Mouse (Mus musculus) heart, postnatal 0 days (tissue): ENCODE measurements around the gene Zfp827. TPM values are rescaled to one million over a fixed set of nuclear protein-coding genes. Genes with fewer than 3 reads are reported as not detected.
"Not testable (repeated sequence)": the region's sequence is repeated elsewhere in the genome, so short reads cannot be mapped to it uniquely, and the experiment has no call there.

Source experiments
- ATAC-seq: fragments of 200-750 bp; cut with Nextera tagmentation; 2 replicates; pipeline ENCODE4 v1.8.0; 2017; ENCODE audit warnings: low read depth, moderate number of reproducible peaks, moderate library complexity; ENCODE audit not compliant: insufficient read depth
- DNase-seq: peaks from one replicate; pipeline ENCODE4 v3.0.0-alpha.2; 2016; ENCODE audit warnings: low spot score
- H3K27ac ChIP-seq: fragments of 300-500 bp; sonication (generic); 2 replicates; pipeline ENCODE4 v1.5.1; 2014; ENCODE audit warnings: low read depth, mild to moderate bottlenecking
- H3K27me3 ChIP-seq: fragments of 300-500 bp; sonication (generic); 2 replicates; pipeline ENCODE4 v1.6.1; 2014; ENCODE audit warnings: low read length, mixed read lengths; ENCODE audit not compliant: control insufficient read depth, insufficient read depth
- H3K36me3 ChIP-seq: fragments of 300-500 bp; sonication (generic); replicated peaks from 2 replicates; pipeline ENCODE4 v1.6.1; 2014; ENCODE audit warnings: low read length, mixed read lengths; ENCODE audit not compliant: control insufficient read depth, insufficient read depth
- H3K4me1 ChIP-seq: fragments of 300-500 bp; sonication (generic); 2 replicates; pipeline ENCODE4 v1.6.1; 2014; ENCODE audit warnings: antibody characterized with exemption; ENCODE audit not compliant: control insufficient read depth, insufficient read depth
- H3K4me2 ChIP-seq: fragments of 300-500 bp; sonication (generic); 2 replicates; pipeline ENCODE4 v1.6.1; 2014; ENCODE audit warnings: low read depth, mild to moderate bottlenecking, low read length, moderate library complexity
- H3K4me3 ChIP-seq: fragments of 300-500 bp; sonication (generic); 2 replicates; pipeline ENCODE4 v1.5.1; 2014; ENCODE audit warnings: low read depth, low read length
- H3K9ac ChIP-seq: fragments of 300-500 bp; sonication (generic); replicated peaks from 2 replicates; pipeline ENCODE4 v1.6.1; 2014; ENCODE audit warnings: low read depth, low read length, mixed read lengths
- H3K9me3 ChIP-seq: fragments of 300-500 bp; sonication (generic); replicated peaks from 2 replicates; pipeline ENCODE4 v1.6.1; 2016; ENCODE audit warnings: low read length; ENCODE audit not compliant: control insufficient read depth
- CTCF ChIP-seq: IDR thresholded peaks from 2 replicates; pipeline ENCODE4 v1.5.1; 2016; ENCODE audit warnings: antibody characterized with exemption, control low read depth, low read depth
- EP300 ChIP-seq: IDR thresholded peaks from 2 replicates; pipeline ENCODE4 v1.6.1; 2016; ENCODE audit warnings: antibody characterized with exemption, low read depth
- WGBS: fragments of 180-500 bp; shearing (Covaris S2); extraction: QIAGEN DNeasy Blood & Tissue Kit; methylation state at CpG from one replicate; pipeline ENCODE4 v1.1.7; 2014; 5-methylcytosine and 5-hydroxymethylcytosine counted together
- polyA plus RNA-seq: library from polyadenylated mRNA; unstranded; fragments of >200 nt; fragmentation: Nextera tagmentation; extraction: Ambion mirVana; gene quantifications from 2 replicates; pipeline ENCODE4 v1.2.1, GENCODE M21; 2015
- total RNA-seq: library from RNA; depleted of rRNA; stranded (reverse); fragments of >200 nt; gene quantifications from 2 replicates; pipeline ENCODE4 v1.2.3, GENCODE M21; 2014; ENCODE audit warnings: low replicate concordance

Gene Zfp827
- total and polyA plus RNA-seq, 2 experiments from 2014 or later, result 4.8 to 22.7 TPM

GRCm38 (mm10) chr8:79124231-79124630, 96.0 kb downstream of the Zfp827 start:
- H3K9ac ChIP-seq, result no peak overlapping the region
- peaks cover 44% of the 10 kb centered on the region for H3K36me3 ChIP-seq
- no peak for DNase-seq
- H3K27ac ChIP-seq, result no peak overlapping the region
- no peak for ATAC-seq
- H3K9me3 ChIP-seq, result no peaks in the 10 kb centered on the region
- 84% methylated on average over 4 of the region's 4 CpGs for WGBS
- H3K4me1 ChIP-seq, result no peaks in the 10 kb centered on the region
- no peak for TF ChIP-seq CTCF
- no peak for TF ChIP-seq EP300
- H3K27me3 ChIP-seq, result no peaks in the 10 kb centered on the region
- no peak overlapping the region for H3K4me3 ChIP-seq
- H3K4me2 ChIP-seq, result no peak overlapping the region

DNA sequence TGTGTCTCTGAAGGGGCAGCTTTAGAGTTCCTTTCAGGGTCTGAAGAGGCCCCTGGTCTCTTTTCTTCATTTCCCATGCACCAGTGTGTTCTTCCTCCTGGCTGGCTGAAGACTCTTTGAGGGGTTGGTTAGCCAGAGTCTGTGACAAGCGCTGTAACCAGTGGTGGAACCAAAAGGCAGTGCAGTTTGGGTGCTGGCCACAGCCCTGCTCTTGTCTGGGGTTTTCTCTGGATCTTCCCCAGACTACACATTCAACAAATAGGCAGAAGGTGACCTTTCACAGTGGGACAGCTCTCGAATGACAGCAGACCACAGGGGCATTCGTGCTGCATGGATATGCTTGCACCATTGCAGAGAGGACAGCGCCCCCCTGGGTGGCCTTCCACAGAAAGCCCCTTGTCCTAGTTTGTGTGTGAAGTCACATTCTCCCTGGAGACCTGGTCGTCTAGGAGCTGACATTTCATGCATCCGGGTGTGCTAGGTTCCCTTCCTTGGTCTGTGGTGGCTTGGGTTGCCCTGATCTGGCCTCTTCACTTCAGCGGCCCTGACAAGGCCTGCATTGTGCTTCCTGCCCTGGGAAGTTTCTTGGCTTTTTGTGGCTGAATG, 99.1 kb downstream of the Zfp827 start:
- 71% methylated on average over 7 of the region's 7 CpGs for WGBS

DNA sequence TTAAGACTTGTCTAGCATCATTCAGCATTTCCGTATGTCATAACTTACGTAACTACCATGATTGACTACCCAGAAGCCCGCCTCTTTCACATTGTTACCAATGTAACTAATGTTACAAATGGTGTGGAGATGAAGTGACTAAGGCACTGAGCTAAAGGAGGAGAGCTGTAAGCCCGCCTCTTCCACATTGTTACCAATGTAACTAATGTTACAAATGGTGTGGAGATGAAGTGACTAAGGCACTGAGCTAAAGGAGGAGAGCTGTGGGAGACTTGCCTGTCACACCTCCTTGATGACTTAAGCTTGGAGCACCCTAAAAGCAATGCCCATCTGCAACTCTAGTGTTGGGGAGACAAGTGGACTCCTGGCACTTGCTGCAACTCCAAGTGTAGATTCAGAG, 100.3 kb downstream of the Zfp827 start:
- H3K9ac ChIP-seq, DNase-seq, H3K9me3 ChIP-seq, H3K4me3 ChIP-seq, H3K4me1 ChIP-seq, H3K27me3 ChIP-seq, ATAC-seq, H3K4me2 ChIP-seq, H3K27ac ChIP-seq: not testable (repeated sequence)
- peaks cover 52% of the 10 kb centered on the region for H3K36me3 ChIP-seq
- WGBS, result 94% methylated on average over 4 of the region's 4 CpGs

More for the DNA sequence above, 99.1 kb downstream of the Zfp827 start:
- H3K9ac ChIP-seq, result no peak overlapping the region
- DNase-seq, result no peak
- no peaks in the 10 kb centered on the region for H3K9me3 ChIP-seq
- H3K4me1 ChIP-seq, result no peaks in the 10 kb centered on the region
- H3K27ac ChIP-seq, result no peak overlapping the region
- H3K4me3 ChIP-seq, result no peak overlapping the region
- no peak overlapping the region for H3K4me2 ChIP-seq
- ATAC-seq, result no peak
- no peaks in the 10 kb centered on the region for H3K27me3 ChIP-seq
- peaks cover 43% of the 10 kb centered on the region for H3K36me3 ChIP-seq
- TF ChIP-seq CTCF (no peak), EP300 (no peak)

GRCm38 (mm10) chr8:79139614-79140013, 111.4 kb downstream of the Zfp827 start:
- H3K9me3 ChIP-seq, result no peaks in the 10 kb centered on the region
- WGBS, result 91% methylated on average over 4 of the region's 4 CpGs
- H3K4me2 ChIP-seq, result no peak overlapping the region
- no peak overlapping the region for H3K27ac ChIP-seq
- H3K9ac ChIP-seq, result no peak overlapping the region
- H3K4me3 ChIP-seq, result no peak overlapping the region
- no peaks in the 10 kb centered on the region for H3K4me1 ChIP-seq
- no peak for ATAC-seq
- H3K27me3 ChIP-seq, result no peaks in the 10 kb centered on the region
- TF ChIP-seq CTCF (no peak), EP300 (no peak)
- H3K36me3 ChIP-seq, result peaks cover 53% of the 10 kb centered on the region
- no peak for DNase-seq

DNA sequence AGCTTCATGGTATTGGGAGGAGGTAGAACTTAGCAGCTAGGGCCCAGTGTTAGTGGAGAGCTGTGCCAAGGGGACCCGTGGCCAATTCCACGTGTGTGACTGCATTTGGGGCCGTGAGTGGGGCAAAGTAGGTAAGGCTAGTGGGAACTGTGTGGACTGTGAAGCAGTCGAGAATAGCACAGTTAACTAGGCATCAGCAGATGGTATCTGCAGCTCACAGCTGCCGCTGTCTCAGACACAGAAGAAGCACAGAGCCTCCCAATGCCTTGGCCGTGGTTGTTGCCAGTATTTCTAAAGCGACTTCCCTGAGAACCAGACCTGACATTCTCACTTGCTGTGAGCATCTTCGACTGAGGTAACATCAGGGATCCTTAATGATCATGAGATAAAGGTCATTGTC, 112.7 kb downstream of the Zfp827 start:
- TF ChIP-seq CTCF (no peak), EP300 (no peak)
- Histone ChIP-seq H3K9me3 (no peaks in the 10 kb centered on the region), H3K27ac (no peak overlapping the region), H3K9ac (no peak overlapping the region), H3K4me2 (no peak overlapping the region), H3K4me3 (no peak overlapping the region), H3K36me3 (peaks cover 53% of the 10 kb centered on the region), H3K4me1 (no peaks in the 10 kb centered on the region), H3K27me3 (no peaks in the 10 kb centered on the region)
- ATAC-seq (no peak), DNase-seq (no peak)
- WGBS, result 78% methylated on average over 8 of the region's 8 CpGs

DNA sequence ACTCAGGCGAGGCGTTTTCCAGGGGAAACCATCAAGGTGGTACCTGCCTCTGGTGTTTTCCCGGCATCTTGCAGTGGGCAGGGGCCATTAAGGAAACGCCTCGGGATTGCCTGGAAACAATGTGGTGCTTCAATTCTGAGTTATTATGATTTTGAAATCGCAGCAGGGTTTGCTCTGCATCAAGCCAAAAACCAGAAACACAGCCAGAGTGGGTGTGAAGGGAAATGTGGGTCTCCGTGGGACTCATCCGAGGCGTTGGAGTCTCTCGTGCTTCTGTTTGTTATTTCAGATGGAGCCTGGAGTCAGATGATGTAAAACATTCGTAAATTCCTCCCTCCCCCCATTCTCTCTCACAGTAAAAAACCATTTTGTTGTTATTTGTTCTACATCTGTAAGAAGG, 113.4 kb downstream of the Zfp827 start:
- peaks cover 50% of the 10 kb centered on the region for H3K36me3 ChIP-seq
- WGBS, result 78% methylated on average over 11 of the region's 11 CpGs

More for the DNA sequence above, 113.4 kb downstream of the Zfp827 start:
- Histone ChIP-seq H3K27ac (no peak overlapping the region), H3K9me3 (no peaks in the 10 kb centered on the region), H3K27me3 (no peaks in the 10 kb centered on the region), H3K4me1 (no peaks in the 10 kb centered on the region), H3K4me2 (no peak overlapping the region), H3K9ac (no peak overlapping the region), H3K4me3 (no peak overlapping the region)
- ATAC-seq (no peak), DNase-seq (no peak)
- no peak for TF ChIP-seq CTCF
- TF ChIP-seq EP300, result no peak
